Mouse (Mus musculus) right cerebral cortex, adult 18-20 months (tissue): ENCODE measurements at regions not wholly inside any gene's neighbourhood (a gene's known extent, or its start where the extent isn't known, plus 50 kb on each side); places are given as distances from the start of the nearest gene placed in this dataset.

Experiments used
- DNase-seq: peaks from one replicate; pipeline ENCODE4 v3.0.0; 2022; ENCODE audit warnings: mixed read lengths

- DNase-seq, result no peak
Observed at GRCm38 (mm10) chr3:42977066-42977465, 1234.7 kb downstream of the D3Ertd751e start.
